ENCODE assay signal across 9 mouse cellular contexts in the genomic region with DNA sequence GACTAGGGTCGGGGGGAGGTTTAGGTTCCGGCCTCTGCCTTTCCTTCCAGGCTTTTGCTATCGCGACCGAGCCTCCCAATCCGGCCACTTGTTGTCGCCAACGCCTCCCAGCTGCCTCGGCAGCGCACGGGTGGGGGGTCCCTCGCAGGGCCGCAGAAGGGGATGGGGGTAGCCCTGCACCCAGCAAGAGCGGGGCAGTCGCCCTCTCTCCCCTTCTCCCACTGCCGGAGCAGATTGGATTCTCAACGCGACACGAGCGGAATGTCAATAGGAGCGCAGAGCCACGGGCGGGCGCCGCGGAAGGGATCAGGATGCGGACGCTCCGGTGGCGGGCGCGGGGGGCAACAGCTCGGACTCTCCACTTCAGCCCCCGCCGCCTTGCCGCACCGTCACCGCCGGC. TPM values are rescaled to one million over a fixed set of nuclear protein-coding genes. Genes with fewer than 3 reads are reported as not detected.
A peak's percentile ranks its signal among the peaks of the same experiment; 100 is the strongest.
DNase-seq lines count a peak whose midpoint lies in the region; ATAC-seq lines count a peak whose summit lies in the region.
"Had no signal": no experiment of that assay in that cellular context is flagged by ENCODE, and none has a peak within 500 bp of the region (broad histone marks: within the 10 kb centered on the region; RNA-seq: fewer than 3 reads in every experiment).

No protein-coding gene starts in this region.

- H3K27ac ChIP-seq in heart, embryonic 13.5 days (replicated peaks) = no peak overlapping the region
- H3K27ac ChIP-seq in hindbrain, embryonic 15.5 days (replicated peaks) = no peak overlapping the region
- H3K27ac ChIP-seq in midbrain, embryonic 14.5 days (replicated peaks; ENCODE audit: low read depth, low read length) = no peak overlapping the region

- ATAC-seq in heart, embryonic 13.5 days (ENCODE audit: extremely low read depth, insufficient number of reproducible peaks, low FRiP score, low TSS enrichment) = no peak
- peak; percentile 24; the same call in 1 of the 2 replicates for ATAC-seq in hindbrain, embryonic 15.5 days (ENCODE audit: low FRiP score, low read depth)
- ATAC-seq in midbrain, embryonic 14.5 days (ENCODE audit: low FRiP score, low TSS enrichment) = no peak
- ATAC-seq in activated CD4-positive, CD25-positive, alpha-beta regulatory T cell, adult 4 months = no peak

- WGBS in heart, embryonic 13.5 days = 0% methylated on average over 39 of the region's 39 CpGs
- 0% methylated on average over 28 of the region's 39 CpGs for WGBS in hindbrain, embryonic 15.5 days
- WGBS in midbrain, embryonic 14.5 days = under 1% methylated on average over 39 of the region's 39 CpGs

- intact Hi-C loops in heart, postnatal 36 days (cut with DNase I) = no loop called here

- peak overlapping the region; percentile 58 for H3K9ac ChIP-seq in heart, embryonic 13.5 days
- H3K9ac ChIP-seq in hindbrain, embryonic 15.5 days = peak overlapping the region; percentile 56
- peak overlapping the region; percentile 63 for H3K9ac ChIP-seq in midbrain, embryonic 14.5 days (replicated peaks; ENCODE audit: low read length)

- peak overlapping the region; percentile 59 for H3K4me3 ChIP-seq in heart, embryonic 13.5 days
- peak overlapping the region; percentile 61 for H3K4me3 ChIP-seq in hindbrain, embryonic 15.5 days
- H3K4me3 ChIP-seq in midbrain, embryonic 14.5 days (replicated peaks; ENCODE audit: low read depth, low read length) = peak overlapping the region; percentile 56

- peaks cover 15% of the 10 kb centered on the region for H3K4me1 ChIP-seq in heart, embryonic 13.5 days
- H3K4me1 ChIP-seq in hindbrain, embryonic 15.5 days (replicated peaks) = peaks cover 32% of the 10 kb centered on the region
- H3K4me1 ChIP-seq in midbrain, embryonic 14.5 days (ENCODE audit: control insufficient read depth, insufficient read depth, low read length) = peaks cover 9% of the 10 kb centered on the region

- no peaks in the 10 kb centered on the region for H3K9me3 ChIP-seq in heart, embryonic 13.5 days
- no peaks in the 10 kb centered on the region for H3K9me3 ChIP-seq in hindbrain, embryonic 15.5 days
- no peaks in the 10 kb centered on the region for H3K9me3 ChIP-seq in midbrain, embryonic 14.5 days (ENCODE audit: control insufficient read depth, low read length)

- peaks cover 100% of the 10 kb centered on the region for H3K27me3 ChIP-seq in heart, embryonic 13.5 days (replicated peaks)
- H3K27me3 ChIP-seq in hindbrain, embryonic 15.5 days = peaks cover 48% of the 10 kb centered on the region
- peaks cover 59% of the 10 kb centered on the region for H3K27me3 ChIP-seq in midbrain, embryonic 14.5 days (ENCODE audit: control insufficient read depth, insufficient read depth, low read length)

- peak overlapping the region; percentile 89 for H3K4me2 ChIP-seq in heart, embryonic 13.5 days
- H3K4me2 ChIP-seq in hindbrain, embryonic 15.5 days = peak overlapping the region; percentile 100
- peak overlapping the region; percentile 99 for H3K4me2 ChIP-seq in midbrain, embryonic 14.5 days (ENCODE audit: low read length)

- no peak for DNase-seq in heart, postnatal 36 days
- DNase-seq in ZHBTc4 (ENCODE audit: low read depth, low spot score) = peak; percentile 62
- DNase-seq in midbrain, embryonic 14.5 days = peak; percentile 75
- no peak for DNase-seq in adrenal gland, adult 18-20 months (ENCODE audit: low spot score in 2 of 2)
- DNase-seq in layer of hippocampus, adult 11-12 months (ENCODE audit: low spot score) = no peak
- DNase-seq: kidney, adult 18-20 months had no signal

- H3K36me3 ChIP-seq in heart, embryonic 13.5 days = no peaks in the 10 kb centered on the region
- no peaks in the 10 kb centered on the region for H3K36me3 ChIP-seq in hindbrain, embryonic 15.5 days
- H3K36me3 ChIP-seq in midbrain, embryonic 14.5 days (ENCODE audit: control insufficient read depth, insufficient read depth, low read length) = no peaks in the 10 kb centered on the region

RNA-seq across cellular contexts. Expression of gene Cabp7, which starts 0.6 kb away (rescaled TPM):
- 0.09 TPM in 1 of 2 replicates, not detected in the other for polyA plus RNA-seq in heart, embryonic 13.5 days (2015; fragmentation: Nextera tagmentation; extraction: Ambion mirVana)
- total RNA-seq in heart, postnatal 36 days (2021) = not detected
- 2.3 and 2.7 TPM in 2 replicates for polyA plus RNA-seq in hindbrain, embryonic 15.5 days (2015; fragmentation: Nextera tagmentation; extraction: Ambion mirVana)
- polyA plus RNA-seq in midbrain, embryonic 14.5 days (2014; fragmentation: Nextera tagmentation; extraction: Ambion mirVana) = 1.3 and 2.7 TPM in 2 replicates
- total RNA-seq in adrenal gland, adult 18-20 months (2021) = under 1 TPM in 1 of 2 experiments, not detected in 1; 0.45 TPM
- polyA plus RNA-seq in activated CD4-positive, CD25-positive, alpha-beta regulatory T cell, adult 4 months (2017; shearing (Covaris generic)) = under 1 TPM; 0.15 to 0.31 TPM

RNA-seq across cellular contexts. Expression of gene Zmat5, which starts 41.5 kb away (rescaled TPM):
- polyA plus RNA-seq in heart, embryonic 13.5 days (2015; fragmentation: Nextera tagmentation; extraction: Ambion mirVana) = 51.2 and 57.4 TPM in 2 replicates
- 10 to 100 TPM; 24.5 to 24.9 TPM for total RNA-seq in heart, postnatal 36 days (2021)
- 62.2 and 63.8 TPM in 2 replicates for polyA plus RNA-seq in hindbrain, embryonic 15.5 days (2015; fragmentation: Nextera tagmentation; extraction: Ambion mirVana)
- polyA plus RNA-seq in midbrain, embryonic 14.5 days (2014; fragmentation: Nextera tagmentation; extraction: Ambion mirVana) = 60.0 and 63.6 TPM in 2 replicates
- 10 to 100 TPM; 44.7 to 46.3 TPM for total RNA-seq in adrenal gland, adult 18-20 months (2021)
- polyA plus RNA-seq in activated CD4-positive, CD25-positive, alpha-beta regulatory T cell, adult 4 months (2017; shearing (Covaris generic)) = 100 to 1,000 TPM; 127 to 144 TPM

RNA-seq across cellular contexts. Expression of gene Uqcr10, which starts 41.8 kb away (rescaled TPM):
- 1,777 and 1,970 TPM in 2 replicates for polyA plus RNA-seq in heart, embryonic 13.5 days (2015; fragmentation: Nextera tagmentation; extraction: Ambion mirVana)
- total RNA-seq in heart, postnatal 36 days (2021) = 1,000 to 10,000 TPM; 1,571 to 1,600 TPM
- 678 and 743 TPM in 2 replicates for polyA plus RNA-seq in hindbrain, embryonic 15.5 days (2015; fragmentation: Nextera tagmentation; extraction: Ambion mirVana)
- 495 and 649 TPM in 2 replicates for polyA plus RNA-seq in midbrain, embryonic 14.5 days (2014; fragmentation: Nextera tagmentation; extraction: Ambion mirVana)
- total RNA-seq in adrenal gland, adult 18-20 months (2021) = 1,000 to 10,000 TPM in 1 of 2 experiments, 100 to 1,000 TPM in 1; 866 to 1,117 TPM
- 100 to 1,000 TPM; 481 to 512 TPM for polyA plus RNA-seq in activated CD4-positive, CD25-positive, alpha-beta regulatory T cell, adult 4 months (2017; shearing (Covaris generic))

Comparison
In these comparisons a context has a peak if more than half of its experiments do, and no peak if none do; other contexts are left out.
1. DNase-seq: peak in ZHBTc4 (single experiment) and midbrain, embryonic 14.5 days (single experiment); none in heart, postnatal 36 days (0 of 2), adrenal gland, adult 18-20 months (0 of 2) and layer of hippocampus, adult 11-12 months (single experiment).
2. Peak in every context shown above with its lines, with median percentiles within 50 percentile points of each other: H3K4me2 ChIP-seq, H3K4me3 ChIP-seq and H3K9ac ChIP-seq.